Mouse (Mus musculus): ENCODE results near the gene Pkn1.

Pkn1 gene

DNA sequence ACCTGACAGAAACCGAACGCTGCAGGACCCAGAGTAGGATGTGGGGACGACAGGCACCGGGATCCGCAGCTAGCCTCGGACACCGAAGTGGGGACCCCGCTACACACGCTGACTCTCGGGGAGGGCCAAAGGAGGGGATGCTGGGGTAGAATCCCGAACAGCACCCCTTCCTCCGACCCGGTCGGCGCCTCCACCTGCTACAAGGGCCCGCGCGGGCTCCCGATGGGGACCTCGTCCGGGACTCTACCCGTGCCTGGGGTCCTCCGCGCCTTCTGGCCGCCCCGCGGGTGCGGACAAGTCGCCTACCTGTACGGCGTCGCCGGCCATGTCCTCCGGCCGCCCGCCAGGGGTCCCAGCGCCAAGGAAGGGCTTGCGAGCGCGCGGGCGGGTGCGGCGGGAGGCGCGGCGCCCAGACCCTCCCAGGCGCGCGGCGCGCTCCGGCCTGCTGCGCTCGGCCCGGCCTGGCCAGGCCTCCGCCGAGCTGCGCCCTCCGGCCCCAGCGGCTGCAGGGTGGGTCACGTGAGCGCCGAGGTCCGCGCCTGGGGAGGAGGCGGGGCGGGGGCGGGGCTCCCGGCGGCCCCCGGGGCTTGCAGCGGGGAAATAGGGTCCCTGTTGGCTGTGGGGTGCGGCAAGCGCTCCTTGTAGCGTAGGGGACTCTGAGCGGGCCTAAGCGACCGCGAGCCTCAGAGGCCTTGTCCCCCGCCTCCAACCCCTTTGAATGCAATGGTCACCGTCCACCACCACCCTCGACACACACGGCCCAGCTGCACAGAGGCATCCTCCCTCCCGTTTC, at the start of gene Pkn1:
Gene Pkn1 (minus strand): TSS at position 519 of the 793 bp plus-strand sequence.
- TF ChIP-seq GATA4 (IDR thresholded peaks at IDR 0.05; ENCODE audit: insufficient replicate concordance, low read length) = no peak

DNA sequence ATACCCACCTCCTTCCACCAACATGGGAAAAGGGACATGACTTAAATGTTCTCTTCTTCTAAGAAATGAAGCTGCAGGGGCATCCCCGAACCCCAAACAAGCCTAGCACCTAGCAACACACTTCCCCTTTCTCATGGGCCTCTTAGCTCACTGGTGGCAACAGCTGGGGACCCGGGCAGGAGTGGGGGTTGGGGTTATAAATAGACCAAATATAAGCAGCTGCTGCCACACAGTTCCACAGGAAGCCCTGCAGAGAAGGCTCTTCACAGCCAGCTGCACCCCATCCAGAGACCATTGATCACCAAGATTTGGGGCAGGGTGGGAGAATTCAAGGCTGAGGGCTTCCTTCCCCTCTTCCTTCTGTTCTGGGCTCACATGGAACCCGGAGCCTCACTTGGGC, 49.7 kb upstream of the Pkn1 start:
- no peak for TF ChIP-seq GATA4 (IDR thresholded peaks at IDR 0.05; ENCODE audit: insufficient replicate concordance, low read length)

GRCm38 (mm10) chr8:83747661-83748346, 48.8 kb upstream of the Pkn1 start:
- no peak; the same call in 1 of the 2 replicates for TF ChIP-seq GATA4 (IDR thresholded peaks at IDR 0.05; ENCODE audit: insufficient replicate concordance, low read length)

DNA sequence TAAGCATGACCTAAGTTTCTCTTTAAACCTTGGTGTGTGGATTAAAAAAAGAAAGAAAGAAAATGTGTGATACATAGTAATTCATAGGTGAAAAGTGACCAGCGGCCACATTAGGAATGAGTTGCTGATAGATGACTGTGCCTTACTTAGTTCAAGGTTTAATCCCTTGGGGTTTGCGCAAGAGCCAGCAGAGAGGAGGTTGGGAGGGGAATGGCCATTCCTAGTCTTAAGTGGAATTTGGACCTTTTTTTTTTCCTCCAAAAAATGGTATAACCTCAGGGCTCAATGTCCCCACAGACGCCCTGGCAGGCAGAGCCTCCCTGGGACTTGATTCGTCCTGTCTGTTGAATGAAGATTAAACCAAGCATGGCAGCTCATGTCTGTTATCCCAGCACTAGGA, 45.1 kb upstream of the Pkn1 start:
- TF ChIP-seq GATA4 (IDR thresholded peaks at IDR 0.05; ENCODE audit: insufficient replicate concordance, low read length) = no peak

DNA sequence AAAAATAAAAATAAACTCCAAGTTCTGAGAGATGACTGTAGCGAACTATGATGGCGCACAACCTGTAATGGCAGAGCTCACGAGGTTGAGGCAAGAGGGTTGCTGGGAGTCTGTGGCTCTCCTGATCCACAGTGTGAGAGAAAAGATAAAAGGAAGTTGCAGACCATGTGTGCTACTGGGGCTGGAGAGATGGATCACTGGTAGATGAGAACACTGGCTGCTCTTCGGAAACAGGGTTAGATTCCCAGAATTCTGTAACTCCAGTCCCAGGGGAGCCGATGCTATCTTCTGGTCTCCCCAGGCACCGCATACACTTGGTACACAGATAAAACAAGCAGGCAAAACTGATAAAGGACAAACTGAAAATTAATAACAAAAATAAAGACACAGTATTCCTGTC, 44.0 kb upstream of the Pkn1 start:
- no peak for TF ChIP-seq GATA4 (IDR thresholded peaks at IDR 0.05; ENCODE audit: insufficient replicate concordance, low read length)

DNA sequence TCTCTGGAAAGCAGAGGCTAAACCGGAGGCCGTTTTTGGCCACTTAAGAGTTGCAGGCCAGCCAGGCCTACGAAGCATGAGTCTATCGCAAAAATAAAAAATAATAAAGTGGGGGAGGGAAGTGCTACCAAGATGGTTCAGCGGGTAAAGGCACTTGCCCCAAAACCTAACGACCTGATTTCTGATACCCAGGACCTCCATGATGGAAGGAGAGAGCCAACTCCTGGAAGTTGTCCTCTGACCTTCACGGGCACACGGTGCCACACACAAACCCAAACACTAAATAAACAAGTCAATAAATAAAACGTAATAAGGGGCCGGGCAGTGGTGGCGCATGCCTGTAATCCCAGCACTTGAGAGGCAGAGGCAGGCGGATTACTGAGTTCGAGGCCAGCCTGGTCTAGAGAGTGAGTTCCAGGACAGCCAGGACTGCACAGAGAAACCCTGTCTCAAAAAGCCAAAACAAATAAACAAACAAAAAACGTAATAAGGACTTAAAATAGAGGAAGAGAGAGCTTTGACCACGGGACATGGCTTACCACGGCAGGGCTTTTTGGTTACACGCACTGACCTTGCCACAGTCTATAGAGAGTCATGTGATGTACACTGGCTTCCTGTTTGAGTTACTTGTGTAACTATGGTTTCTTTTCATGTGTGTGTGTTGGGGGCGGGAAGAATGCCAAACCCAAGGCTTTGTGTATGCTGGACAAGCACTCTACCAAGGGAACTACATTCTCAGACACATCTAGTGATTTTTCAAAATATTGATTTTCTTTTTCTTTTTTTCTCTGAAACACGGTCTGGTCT, 43.1 kb upstream of the Pkn1 start:
- TF ChIP-seq GATA4 (IDR thresholded peaks at IDR 0.05; ENCODE audit: insufficient replicate concordance, low read length) = no peak

- peak; percentile 41; the same call in 1 of the 2 replicates for TF ChIP-seq GATA4 (IDR thresholded peaks at IDR 0.05; ENCODE audit: insufficient replicate concordance, low read length)
Observed at GRCm38 (mm10) chr8:83740976-83741741, 42.2 kb upstream of the Pkn1 start, which contains the start of gene Adgre5. Adgre5 (minus strand) TSS chr8:83741326.

DNA sequence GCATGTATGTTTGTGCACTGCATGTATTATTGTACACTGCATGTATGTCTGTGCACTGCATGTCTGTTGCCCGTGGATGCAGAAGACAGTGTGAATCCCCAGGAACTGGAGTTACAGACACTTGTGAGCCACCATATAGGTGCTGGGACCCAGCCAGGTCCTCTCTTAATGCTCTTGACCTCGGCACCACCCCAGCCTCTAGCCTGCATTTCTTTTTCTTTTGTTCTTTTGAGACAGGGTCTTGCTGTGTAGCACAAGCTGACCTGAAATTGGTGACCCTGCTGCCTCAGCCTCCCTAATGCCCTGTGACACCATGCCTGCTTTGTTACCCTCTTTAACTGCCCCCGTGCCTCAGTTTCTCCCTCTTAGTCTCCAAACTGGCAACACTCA, 41.6 kb upstream of the Pkn1 start:
- TF ChIP-seq GATA4 (IDR thresholded peaks at IDR 0.05; ENCODE audit: insufficient replicate concordance, low read length) = no peak

DNA sequence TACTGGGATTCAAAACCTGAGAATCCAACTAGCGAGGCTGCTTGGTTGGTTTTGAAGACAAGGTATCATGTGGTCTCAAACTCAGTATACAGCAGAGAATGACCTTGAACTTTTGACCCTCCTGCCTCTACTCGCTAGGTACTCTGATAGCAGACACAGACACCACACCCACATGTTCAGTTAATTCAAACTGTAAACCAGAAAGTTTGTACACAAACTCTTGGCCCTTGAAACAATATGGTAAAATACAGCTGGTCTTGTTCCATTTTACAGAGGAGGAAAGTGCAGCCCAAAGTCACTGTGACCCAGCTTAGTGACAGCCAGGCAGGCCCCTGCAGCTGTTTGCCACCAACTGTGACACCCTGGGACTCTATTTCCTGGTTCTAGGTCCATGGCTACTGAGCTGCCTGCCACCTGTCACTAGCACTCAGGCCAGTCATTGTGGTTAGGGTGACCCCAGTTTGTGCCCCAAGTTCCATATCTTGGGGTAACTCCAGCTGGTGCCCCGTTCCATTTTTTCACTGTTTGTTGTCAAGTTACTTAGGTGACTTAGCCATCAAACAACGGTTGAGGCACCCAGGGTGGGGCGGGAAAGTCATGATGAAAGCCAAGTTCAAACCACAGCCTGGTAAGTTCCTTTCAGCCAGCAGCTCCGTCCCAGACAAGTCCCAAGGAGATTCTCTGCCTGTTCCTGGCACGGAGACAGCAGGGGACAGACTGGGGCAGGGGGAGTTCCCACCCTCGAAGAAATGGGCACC, 40.9 kb upstream of the Pkn1 start:
- TF ChIP-seq GATA4 (IDR thresholded peaks at IDR 0.05; ENCODE audit: insufficient replicate concordance, low read length) = no peak

GRCm38 (mm10) chr8:83738949-83739710, 40.2 kb upstream of the Pkn1 start:
- no peak for TF ChIP-seq GATA4 (IDR thresholded peaks at IDR 0.05; ENCODE audit: insufficient replicate concordance, low read length)

DNA sequence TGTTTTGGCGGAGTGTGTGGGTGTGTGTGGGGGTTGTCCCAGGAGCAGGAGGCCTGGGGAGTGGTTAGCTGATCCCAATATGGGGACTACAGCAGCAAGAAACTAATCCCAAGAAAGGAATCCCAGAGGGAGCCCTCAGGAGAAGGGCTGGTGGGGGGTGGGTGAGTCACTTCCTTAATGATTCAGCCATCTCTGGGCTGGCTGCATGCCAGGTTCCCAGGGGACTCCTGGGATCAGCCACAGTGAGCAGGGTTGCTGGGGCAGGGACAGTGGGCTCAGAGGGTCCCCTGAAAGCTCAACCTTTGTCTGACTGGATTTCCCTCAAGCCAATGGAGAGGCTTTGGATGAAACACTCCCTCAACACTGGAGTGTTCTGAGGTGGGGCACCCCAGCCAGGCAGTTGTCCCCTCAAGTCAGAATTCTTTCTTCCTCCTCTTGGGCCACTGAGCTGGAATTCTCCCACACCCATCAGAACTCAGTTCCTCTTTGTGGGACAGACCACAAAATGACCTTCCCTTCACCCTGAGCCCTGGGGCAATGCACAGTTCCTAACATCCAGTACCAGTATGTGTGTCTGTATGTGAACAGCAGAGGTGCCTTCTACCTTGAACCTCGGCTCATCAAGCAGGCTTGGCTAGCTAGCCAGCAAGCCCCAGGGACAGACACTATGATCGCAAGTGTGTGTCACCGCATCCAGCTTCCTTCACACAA, 39.0 kb upstream of the Pkn1 start:
- no peak for TF ChIP-seq GATA4 (IDR thresholded peaks at IDR 0.05; ENCODE audit: insufficient replicate concordance, low read length)

DNA sequence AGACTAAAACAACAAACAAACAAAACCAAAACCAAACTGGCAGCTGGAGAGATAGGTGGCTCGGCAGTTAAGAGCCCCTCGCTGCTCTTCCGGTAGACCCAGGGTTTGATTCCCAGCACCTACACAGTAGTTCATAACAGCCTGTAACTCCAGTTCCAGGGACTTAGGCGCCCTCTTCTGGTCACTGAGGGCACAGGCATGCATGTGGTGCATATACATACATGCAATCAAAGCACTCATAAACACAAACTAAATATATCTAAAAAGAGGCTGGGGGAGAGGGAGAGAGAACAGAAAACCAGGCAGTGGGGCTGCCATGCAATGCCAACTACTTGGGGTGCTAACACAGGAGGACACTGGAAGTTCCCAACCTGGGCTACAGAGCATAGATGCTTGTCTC, 38.4 kb upstream of the Pkn1 start:
- no peak for TF ChIP-seq GATA4 (IDR thresholded peaks at IDR 0.05; ENCODE audit: insufficient replicate concordance, low read length)

- TF ChIP-seq GATA4 (IDR thresholded peaks at IDR 0.05; ENCODE audit: insufficient replicate concordance, low read length) = no peak
Observed at GRCm38 (mm10) chr8:83736681-83737080, 37.7 kb upstream of the Pkn1 start.

Data from liver, adult (tissue).